Mouse (Mus musculus): ENCODE results near the gene Smarcb1.

DNA sequence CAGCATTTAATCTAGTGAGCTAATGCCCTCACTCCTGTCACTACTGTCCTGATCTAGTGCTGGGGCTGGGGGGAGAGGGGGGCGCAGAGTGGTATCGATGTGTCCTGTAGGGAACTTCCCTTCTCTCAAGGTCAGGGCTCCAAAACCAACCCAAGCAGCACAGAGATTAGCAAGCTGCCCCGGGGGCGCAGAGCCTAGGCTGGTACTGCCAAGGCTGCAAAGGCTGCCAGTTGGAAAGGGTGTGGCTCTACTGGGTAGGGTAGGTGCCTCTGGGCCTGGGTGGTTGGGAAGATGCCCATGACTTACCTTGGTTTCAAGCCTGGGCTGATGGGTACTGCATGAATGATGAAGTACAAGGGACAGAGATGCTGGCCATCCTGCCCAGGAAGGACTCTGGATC is 63.8 kb downstream of the Smarcb1 start:
- TF ChIP-seq CTCF (IDR thresholded peaks at IDR 0.05; ENCODE audit: borderline replicate concordance, insufficient read depth, low read depth, low read length) (no peak), POLR2A (IDR thresholded peaks at IDR 0.05; ENCODE audit: borderline replicate concordance, insufficient read depth, low read length) (no peak)

Data from cerebellum, adult 2 months (tissue).